Mouse (Mus musculus) bone marrow macrophage, adult 2 months (primary cell): ENCODE results near the gene Ssr4. TPM values are rescaled to one million over a fixed set of nuclear protein-coding genes. Genes with fewer than 3 reads are reported as not detected.

Source experiments
- H3K27ac ChIP-seq: 2 replicates; pipeline ENCODE4 v1.5.1; 2012; ENCODE audit warnings: low read depth, low read length; ENCODE audit not compliant: insufficient read depth
- H3K4me1 ChIP-seq: 2 replicates; pipeline ENCODE4 v1.6.1; 2012; ENCODE audit warnings: low read length; ENCODE audit not compliant: control insufficient read depth, insufficient read depth
- H3K4me3 ChIP-seq: 2 replicates; pipeline ENCODE4 v1.5.1; 2012; ENCODE audit warnings: mild to moderate bottlenecking, low read length, moderate library complexity; ENCODE audit not compliant: insufficient read depth
- CTCF ChIP-seq: IDR thresholded peaks from 2 replicates; pipeline ENCODE4 v1.5.1; 2012; ENCODE audit warnings: low read depth, mild to moderate bottlenecking, low read length, moderate library complexity
- POLR2A ChIP-seq: IDR thresholded peaks from 2 replicates; pipeline ENCODE4 v1.6.1; 2012; ENCODE audit warnings: mild to moderate bottlenecking, low read depth, low read length, borderline replicate concordance
- polyA plus RNA-seq: library from polyadenylated mRNA; stranded (reverse); fragments of >200 nt; gene quantifications from 2 replicates; pipeline ENCODE4 v1.2.4, GENCODE M21; 2012; ENCODE audit not compliant: missing spikeins, insufficient read depth, insufficient read length

Ssr4 gene
- polyA plus RNA-seq, 1 experiment = 213 TPM

DNA sequence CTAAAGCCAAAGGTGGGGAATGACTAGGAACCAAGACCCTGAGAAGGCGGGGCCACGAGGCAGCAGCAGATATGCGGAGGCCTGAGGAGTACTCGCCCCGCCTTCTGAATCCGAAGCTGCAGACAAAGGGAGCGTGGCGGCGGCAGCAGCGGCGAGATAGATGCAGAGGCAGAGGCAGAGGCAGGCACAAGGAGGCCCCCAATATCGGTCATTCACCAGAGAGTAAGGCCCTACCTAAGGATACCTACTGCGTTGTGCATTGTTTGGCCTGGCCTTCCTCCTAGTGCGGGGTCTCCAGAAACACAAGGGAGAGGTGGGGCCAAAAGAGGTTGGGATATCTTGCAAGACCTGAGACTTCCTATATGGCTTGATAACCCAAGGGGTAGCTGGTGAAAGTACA lies 28.2 kb downstream of the Ssr4 start:
- Histone ChIP-seq H3K4me1 (no peaks in the 10 kb centered on the region), H3K4me3 (no peak overlapping the region), H3K27ac (no peak overlapping the region)
- no peak for TF ChIP-seq CTCF
- no peak for TF ChIP-seq POLR2A

DNA sequence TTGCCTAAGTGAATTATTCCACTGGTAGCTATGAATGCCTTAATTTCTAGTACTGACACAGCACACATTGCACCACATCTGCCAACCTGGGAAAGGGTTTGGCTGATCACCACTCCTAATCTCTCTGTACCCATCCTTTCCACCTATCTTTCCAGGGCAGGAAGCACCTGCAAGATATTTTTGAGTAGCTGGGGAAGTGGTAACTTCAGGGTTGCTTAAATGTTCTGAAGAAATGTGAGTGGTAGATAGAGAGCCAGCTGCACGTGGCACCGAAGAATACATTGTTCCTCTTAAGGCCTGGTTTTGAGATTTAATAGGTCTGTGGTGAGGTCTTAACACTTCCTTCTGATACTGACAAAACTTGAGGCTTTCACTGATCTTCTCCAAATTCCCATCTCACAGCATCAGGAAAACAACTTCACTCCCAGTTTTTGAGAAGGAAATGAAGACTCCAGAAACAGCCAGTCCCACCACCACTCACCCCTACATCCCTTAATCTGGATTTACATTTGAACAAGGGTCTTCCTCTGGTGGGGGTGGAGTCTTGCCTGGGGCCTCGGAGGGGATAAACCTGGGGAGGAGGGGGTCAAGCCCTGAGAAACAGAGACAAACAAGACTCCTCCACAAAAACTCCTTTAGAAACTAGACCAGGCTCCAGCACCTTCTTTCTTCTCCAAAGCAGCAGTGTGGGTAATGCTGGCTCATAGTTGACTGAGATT lies 29.9 kb downstream of the Ssr4 start:
- H3K4me1 ChIP-seq = no peaks in the 10 kb centered on the region
- no peak overlapping the region for H3K27ac ChIP-seq
- TF ChIP-seq POLR2A = no peak
- no peak for TF ChIP-seq CTCF

DNA sequence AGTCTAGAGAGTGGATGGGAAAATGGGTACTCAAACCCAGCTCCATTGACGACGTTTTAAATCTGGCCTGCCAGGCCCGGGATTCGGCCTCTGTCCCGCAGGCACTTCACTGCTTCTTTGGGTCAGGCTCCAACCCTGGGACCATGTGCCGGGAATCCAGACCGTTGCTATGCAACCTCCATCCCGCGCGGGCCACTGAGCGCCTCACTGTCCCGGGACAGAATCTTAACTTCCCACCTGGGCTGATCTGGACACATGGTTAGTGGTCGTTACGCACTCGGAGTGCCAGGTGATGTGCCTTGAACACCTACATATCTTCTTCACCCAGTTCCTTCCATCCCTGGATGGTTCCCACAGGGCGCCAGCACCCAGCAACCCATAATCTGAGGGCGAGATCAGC lies 36.9 kb downstream of the Ssr4 start:
- Histone ChIP-seq H3K27ac (no peak overlapping the region), H3K4me3 (no peak overlapping the region), H3K4me1 (no peaks in the 10 kb centered on the region)
- TF ChIP-seq CTCF = no peak
- no peak for TF ChIP-seq POLR2A

More for the DNA sequence above, 29.9 kb downstream of the Ssr4 start:
- no peak overlapping the region for H3K4me3 ChIP-seq

DNA sequence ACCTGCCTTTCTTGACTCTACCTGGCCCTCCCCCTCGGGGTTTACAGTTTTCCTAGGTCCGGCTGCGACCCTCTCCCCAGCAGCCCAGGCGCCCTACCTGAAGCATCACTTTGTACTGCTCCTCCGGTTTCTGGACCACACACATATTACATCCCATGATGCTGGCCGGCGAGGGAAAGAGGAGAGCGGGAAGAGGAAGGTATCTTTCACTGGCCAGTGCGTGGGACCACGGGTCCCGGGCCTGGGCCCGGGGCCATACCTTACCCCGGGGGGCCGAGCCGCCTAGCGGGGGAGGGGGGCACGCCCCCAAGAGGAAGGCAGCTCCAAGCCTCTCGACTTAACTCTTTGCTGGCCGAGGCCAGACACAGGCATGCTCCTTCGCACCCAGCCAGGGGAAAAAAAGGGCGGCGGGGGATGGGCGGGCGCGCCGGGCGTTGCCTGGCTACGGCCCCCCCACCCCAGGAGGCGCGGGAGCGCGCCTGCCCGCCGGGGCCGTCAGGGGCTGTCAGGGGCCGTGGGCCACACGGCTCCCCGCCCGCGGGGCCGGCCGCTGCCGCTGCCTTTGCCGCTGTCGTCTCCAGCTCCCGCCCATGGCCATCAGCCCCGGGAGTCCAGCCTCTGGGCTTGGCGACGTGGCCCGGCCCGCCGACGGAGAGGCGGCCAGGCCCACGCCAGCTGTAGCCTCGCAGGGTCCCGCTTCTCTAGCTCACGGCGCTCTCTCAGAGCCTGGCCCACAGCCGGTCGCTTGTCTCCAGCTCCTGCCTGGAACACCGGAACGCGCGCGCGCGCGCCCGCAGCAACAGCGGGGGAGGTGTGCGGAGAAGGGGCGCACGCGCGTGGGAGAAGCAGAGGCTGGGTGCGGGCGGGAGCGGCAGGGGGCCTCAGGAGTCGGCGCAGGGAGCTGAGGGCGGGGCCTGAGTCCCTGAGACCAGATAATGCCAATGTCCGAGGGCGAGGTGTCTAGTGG lies 37.6 kb downstream of the Ssr4 start, which contains the start of gene Pdzd4:
Gene Pdzd4 (minus strand): TSS at position 785 of the 967 bp plus-strand sequence.
- Histone ChIP-seq H3K27ac (no peak within 1 kb of the TSS), H3K4me1 (no peaks in the 10 kb centered on the region), H3K4me3 (peak within 1 kb of the TSS; percentile 56)
- TF ChIP-seq POLR2A = no peak
- TF ChIP-seq CTCF = no peak

DNA sequence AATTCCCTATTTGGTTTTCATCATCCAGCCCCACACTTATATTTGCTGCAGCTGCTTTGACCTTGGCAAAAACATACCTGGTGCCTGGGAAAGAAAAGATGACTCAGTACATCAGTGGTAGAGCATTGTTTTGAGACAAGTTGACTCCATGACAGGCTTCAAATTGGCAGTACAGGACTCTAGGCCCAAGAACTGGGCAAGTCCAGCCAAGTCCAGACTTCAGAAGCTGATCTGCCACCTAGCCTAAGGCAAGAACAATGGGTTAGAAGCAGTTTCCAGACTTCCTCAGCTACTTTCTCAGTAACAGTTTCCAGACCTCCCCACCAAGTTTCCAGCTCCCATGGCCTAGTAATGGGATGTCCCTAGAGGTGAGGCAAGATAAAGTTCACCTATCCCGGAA lies 48.9 kb downstream of the Ssr4 start:
- TF ChIP-seq POLR2A = no peak
- TF ChIP-seq CTCF = no peak
- H3K4me1 ChIP-seq = no peaks in the 10 kb centered on the region
- H3K4me3 ChIP-seq = no peak overlapping the region
- no peak overlapping the region for H3K27ac ChIP-seq

DNA sequence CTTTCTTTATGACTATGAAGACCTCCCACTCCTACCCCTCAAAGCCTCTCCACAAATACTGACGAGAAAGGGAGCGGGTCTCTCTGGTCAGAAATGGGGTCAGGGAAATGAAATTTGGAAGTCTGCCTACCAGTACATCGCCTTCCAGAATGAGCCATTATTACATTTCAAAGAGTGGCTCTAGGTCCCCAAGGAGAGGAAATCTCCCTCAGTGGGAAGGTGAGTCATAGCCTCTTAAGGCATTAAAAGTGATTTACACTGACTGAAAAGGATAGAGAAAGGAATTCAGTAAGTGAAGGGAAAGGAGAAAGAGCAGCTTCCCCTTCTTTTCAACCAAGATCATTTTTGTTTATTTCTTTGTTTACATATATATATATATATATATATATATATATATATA lies 49.9 kb downstream of the Ssr4 start:
- no peak for TF ChIP-seq POLR2A
- no peak for TF ChIP-seq CTCF
- H3K4me1 ChIP-seq = no peaks in the 10 kb centered on the region

More for the DNA sequence above, 49.9 kb downstream of the Ssr4 start:
- Histone ChIP-seq H3K27ac (no peak overlapping the region), H3K4me3 (no peak overlapping the region)

Other genes starting within 250 kb of the Ssr4 start
- gene Dusp9, start 147.6 kb upstream of the Ssr4 start, polyA plus RNA-seq = not detected in 2 replicates
- not detected in 2 replicates for gene Pnck, start 126.9 kb upstream of the Ssr4 start, polyA plus RNA-seq
- gene Slc6a8, start 113.9 kb upstream of the Ssr4 start, polyA plus RNA-seq = 39.8 and 41.2 TPM in 2 replicates
- gene Bcap31, start 70.9 kb upstream of the Ssr4 start, polyA plus RNA-seq = 211 and 212 TPM in 2 replicates
- 79.6 and 89.1 TPM in 2 replicates for gene Abcd1, start 70.4 kb upstream of the Ssr4 start, polyA plus RNA-seq
- 4.3 and 4.7 TPM in 2 replicates for gene Plxnb3, start 29.9 kb upstream of the Ssr4 start, polyA plus RNA-seq
- gene Srpk3, start 12.6 kb upstream of the Ssr4 start, polyA plus RNA-seq = 1.2 and 1.5 TPM in 2 replicates
- gene Idh3g, start 131 bp upstream of the Ssr4 start, polyA plus RNA-seq = 123 and 136 TPM in 2 replicates
- not detected in 2 replicates for gene Pdzd4, start 37.9 kb downstream of the Ssr4 start, polyA plus RNA-seq
- not detected in 2 replicates for gene Avpr2, start 105.1 kb downstream of the Ssr4 start, polyA plus RNA-seq
- gene L1cam, start 109.1 kb downstream of the Ssr4 start, polyA plus RNA-seq = 32.0 and 36.6 TPM in 2 replicates
- gene Arhgap4, start 134.8 kb downstream of the Ssr4 start, polyA plus RNA-seq = 102 and 106 TPM in 2 replicates
- 29.6 and 34.5 TPM in 2 replicates for gene Naa10, start 134.9 kb downstream of the Ssr4 start, polyA plus RNA-seq
- gene Renbp, start 143.8 kb downstream of the Ssr4 start, polyA plus RNA-seq = 162 and 175 TPM in 2 replicates
- gene Hcfc1, start 179.3 kb downstream of the Ssr4 start, polyA plus RNA-seq = 37.1 and 39.9 TPM in 2 replicates
- gene Irak1, start 236.9 kb downstream of the Ssr4 start, polyA plus RNA-seq = 66.7 and 69.6 TPM in 2 replicates